Mouse (Mus musculus) E14TG2a.4 (cell line): Measurements from ENCODE around the gene Camk2d.

ENCODE experiments used
- CTCF ChIP-seq: conservative IDR thresholded peaks from 2 replicates; pipeline ENCODE4 v1.5.1; 2014; ENCODE audit warnings: low read length
- POU5F1 ChIP-seq: IDR thresholded peaks from 2 replicates; pipeline ENCODE4 v1.6.1; 2014; ENCODE audit warnings: low read length, borderline replicate concordance

DNA sequence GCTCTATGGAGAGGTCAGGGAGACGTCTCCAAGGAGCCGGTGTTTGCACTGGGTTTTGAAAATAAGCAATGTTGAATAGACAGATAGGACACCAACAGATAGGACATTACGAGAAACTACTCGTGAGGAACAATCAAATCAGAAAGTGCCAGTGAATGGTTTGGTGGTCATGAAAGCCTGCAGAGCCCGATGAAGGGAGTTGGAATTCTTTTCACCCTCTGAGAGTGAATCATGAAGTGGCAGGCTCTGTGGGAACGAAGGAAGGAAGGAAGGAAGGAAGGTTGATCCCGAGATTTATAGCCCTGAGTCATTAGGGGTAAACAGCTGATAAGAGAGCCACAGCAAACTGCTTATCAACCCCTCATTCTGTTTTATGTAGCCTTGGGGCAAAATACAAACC, 15.5 kb downstream of the Camk2d start:
- TF ChIP-seq CTCF = no peak
- TF ChIP-seq POU5F1 = no peak
